8 mouse cellular contexts compared by ENCODE assay signal in genomic region chr14:55478651-55479599, GRCm38 (mm10). TPM values are rescaled to one million over a fixed set of nuclear protein-coding genes. Genes with fewer than 3 reads are reported as not detected.
DNase-seq lines count a peak whose midpoint lies in the region; ATAC-seq and TF ChIP-seq lines count a peak whose summit lies in the region.

TSS of gene Dhrs4 (plus strand) at chr14:55478758.

- H3K4me1 ChIP-seq in MEL (ENCODE audit: control insufficient read depth in 1 of 2, insufficient read depth in 2 of 2, low read length in 2 of 2) = peaks cover 0 to 18% of the 10 kb centered on the region in 2 experiments; a peak in 3 of 4 replicates
- H3K4me1 ChIP-seq in lung, embryonic 15.5 days = peaks cover 17% of the 10 kb centered on the region; the same call in 1 of the 2 replicates
- peaks cover 5% of the 10 kb centered on the region for H3K4me1 ChIP-seq in olfactory bulb, adult 2 months (ENCODE audit: control insufficient read depth, insufficient read depth, low read length)

- peak within 1 kb of the TSS; percentile 89 for H3K9ac ChIP-seq in MEL (ENCODE audit: control insufficient read depth, low read depth, low read length, poor library complexity, severe bottlenecking)
- H3K9ac ChIP-seq in lung, embryonic 15.5 days = peak within 1 kb of the TSS; percentile 71

- TF ChIP-seq RAD21 in MEL (IDR thresholded peaks at IDR 0.05; ENCODE audit: low read depth, low read length) = peak; percentile 47

- peak; percentile 98 for ATAC-seq in lung, embryonic 15.5 days (ENCODE audit: borderline replicate concordance, extremely low read depth, low FRiP score, low TSS enrichment)

- H3K36me3 ChIP-seq in MEL (ENCODE audit: control insufficient read depth in 1 of 2, insufficient read depth in 2 of 2, low read length in 2 of 2) = peaks cover 0 to 12% of the 10 kb centered on the region in 2 experiments; a peak in 2 of 4 replicates
- peaks cover 6% of the 10 kb centered on the region; the same call in 1 of the 2 replicates for H3K36me3 ChIP-seq in lung, embryonic 15.5 days

- no peak for TF ChIP-seq EP300 in MEL (IDR thresholded peaks at IDR 0.05; ENCODE audit: low read depth in 1 of 2, low read length in 2 of 2)

- peak in 1 of 2 experiments; percentile 90; a peak in 3 of 4 replicates for TF ChIP-seq POLR2A in MEL (IDR thresholded peaks at IDR 0.05; ENCODE audit: control insufficient read depth in 1 of 2, insufficient read depth in 1 of 2, low read depth in 1 of 2, low read length in 2 of 2, poor library complexity in 1 of 2)
- 0 out of 2 replicates have a peak, but pooled peaks have one; percentile 22 for TF ChIP-seq POLR2A in olfactory bulb, adult 2 months (IDR thresholded peaks at IDR 0.05; ENCODE audit: insufficient read depth, low read depth, low read length)

- H3K4me3 ChIP-seq in MEL (ENCODE audit: control insufficient read depth in 1 of 2, insufficient read depth in 1 of 2, low read depth in 2 of 2, low read length in 2 of 2) = peak within 1 kb of the TSS; percentile 72 to 84
- H3K4me3 ChIP-seq in lung, embryonic 15.5 days = peak within 1 kb of the TSS; percentile 61
- peak within 1 kb of the TSS; percentile 84 for H3K4me3 ChIP-seq in olfactory bulb, adult 2 months (ENCODE audit: insufficient read depth, low read depth, low read length)

- under 1% methylated on average over 29 of the region's 38 CpGs for WGBS in lung, embryonic 15.5 days
- 1% methylated on average over 38 of the region's 38 CpGs for WGBS in olfactory bulb, adult 2 months

- H3K4me2 ChIP-seq in lung, embryonic 15.5 days = peak within 1 kb of the TSS; percentile 65

- peak within 1 kb of the TSS; percentile 82 for H3K27ac ChIP-seq in MEL (ENCODE audit: control insufficient read depth, low read depth, low read length)
- peak within 1 kb of the TSS; percentile 79 for H3K27ac ChIP-seq in lung, embryonic 15.5 days
- H3K27ac ChIP-seq in olfactory bulb, adult 2 months (ENCODE audit: insufficient read depth, low read depth, low read length) = peak within 1 kb of the TSS; percentile 49

- peak; percentile 58 to 87 (median 85) for TF ChIP-seq CTCF in MEL (IDR thresholded peaks at IDR 0.05 in 2 of 3, conservative IDR thresholded peaks at IDR 0.05 in 1 of 3; ENCODE audit: control insufficient read depth in 1 of 3, insufficient read depth in 1 of 3, low read depth in 2 of 3, low read length in 3 of 3, poor library complexity in 1 of 3, severe bottlenecking in 1 of 3)
- peak; percentile 57 for TF ChIP-seq CTCF in olfactory bulb, adult 2 months (IDR thresholded peaks at IDR 0.05; ENCODE audit: insufficient read depth, low read depth, low read length)

- peak; percentile 91 for DNase-seq in MEL (ENCODE audit: low read depth, low spot score)
- DNase-seq in cerebellum, adult 18-20 months = peak; percentile 81 to 82
- DNase-seq in forelimb bud, embryonic 11.5 days (ENCODE audit: low read depth, low spot score) = peak; percentile 79
- DNase-seq in heart, postnatal 4 days = peak; percentile 83
- DNase-seq in layer of hippocampus, adult 8-10 months (ENCODE audit: low spot score in 2 of 2) = peak; percentile 65 to 76
- peak; percentile 72 to 81 for DNase-seq in thymus, adult 18-20 months

- no peaks in the 10 kb centered on the region for H3K9me3 ChIP-seq in MEL (replicated peaks; ENCODE audit: insufficient read depth, low read length)
- no peaks in the 10 kb centered on the region for H3K9me3 ChIP-seq in lung, embryonic 15.5 days

- H3K27me3 ChIP-seq in MEL (ENCODE audit: control insufficient read depth in 1 of 2, insufficient read depth in 2 of 2, low read length in 2 of 2) = peaks cover under 1 to 3% of the 10 kb centered on the region in 2 experiments; a peak in 3 of 4 replicates
- H3K27me3 ChIP-seq in lung, embryonic 15.5 days = no peaks in the 10 kb centered on the region

- H3K79me2 ChIP-seq in MEL (ENCODE audit: control insufficient read depth, insufficient read depth, low read length, poor library complexity) = no peaks in the 10 kb centered on the region; the same call in 1 of the 2 replicates

TF ChIP-seq in MEL, 35 proteins besides CTCF, POLR2A, EP300 and RAD21:
- TF ChIP-seq ZMIZ1 (IDR thresholded peaks at IDR 0.05; ENCODE audit: low read depth, low read length) = peak; percentile 65
- TF ChIP-seq POLR2AphosphoS2 (IDR thresholded peaks at IDR 0.05; ENCODE audit: low read length) = peak; percentile 74
- TF ChIP-seq SIN3A (IDR thresholded peaks at IDR 0.05; ENCODE audit: low read length) = peak; percentile 62
- peak; percentile 65 for TF ChIP-seq MXI1 (IDR thresholded peaks at IDR 0.05; ENCODE audit: low read depth, low read length)
- peak; percentile 43 for TF ChIP-seq SMC3 (IDR thresholded peaks at IDR 0.05; ENCODE audit: low read depth, low read length)
- TF ChIP-seq ELF1 (IDR thresholded peaks at IDR 0.05; ENCODE audit: low read depth, low read length) = peak; percentile 70
- TF ChIP-seq CHD1 (IDR thresholded peaks at IDR 0.05; ENCODE audit: low read depth, low read length) = no peak
- TF ChIP-seq MAX (IDR thresholded peaks at IDR 0.05; ENCODE audit: low read length) = peak; percentile 68; the same call in 1 of the 2 replicates
- peak; percentile 80; the same call in 1 of the 2 replicates for TF ChIP-seq E2F4 (IDR thresholded peaks at IDR 0.05; ENCODE audit: borderline replicate concordance, low read depth, low read length)
- TF ChIP-seq MAZ (IDR thresholded peaks at IDR 0.05; ENCODE audit: low read depth, low read length) = peak; percentile 66; the same call in 1 of the 2 replicates
- TF ChIP-seq ZC3H11A (IDR thresholded peaks at IDR 0.05; ENCODE audit: low read depth, low read length) = 0 out of 2 replicates have a peak, but pooled peaks have one; percentile 27
- TF ChIP-seq MAFK (IDR thresholded peaks at IDR 0.05; ENCODE audit: borderline replicate concordance, low read depth, low read length) = no peak
- TF ChIP-seq GABPA (IDR thresholded peaks at IDR 0.05; ENCODE audit: low read depth, low read length) = peak; percentile 79; the same call in 1 of the 2 replicates
- no peak for TF ChIP-seq UBTF (IDR thresholded peaks at IDR 0.05; ENCODE audit: borderline replicate concordance, insufficient read depth, low read depth, low read length)
- peak; percentile 86 for TF ChIP-seq TBP (IDR thresholded peaks at IDR 0.05; ENCODE audit: low read depth, low read length)
- peak; percentile 65 for TF ChIP-seq TCF12 (IDR thresholded peaks at IDR 0.05; ENCODE audit: low read depth, low read length)
- TF ChIP-seq NELFE (IDR thresholded peaks at IDR 0.05; ENCODE audit: low read depth, low read length) = peak; percentile 78
- no peak for TF ChIP-seq USF1 (IDR thresholded peaks at IDR 0.05; ENCODE audit: low read depth, low read length)
- TF ChIP-seq HCFC1 (IDR thresholded peaks at IDR 0.05; ENCODE audit: low read depth, low read length) = peak; percentile 79

RNA-seq across cellular contexts. Expression of gene Dhrs4, which starts in this region (rescaled TPM):
- 19.9 and 22.7 TPM in 2 replicates for total RNA-seq in MEL (2012; rRNA removed)
- polyA plus RNA-seq in MEL (2012; ENCODE audit: insufficient read depth in 1 of 2, insufficient read length in 2 of 2, low read depth in 1 of 2, low replicate concordance in 2 of 2, missing spikeins in 1 of 2) = 10 to 100 TPM in 1 of 2 experiments, not detected in 1; 34.2 TPM
- total RNA-seq in heart, postnatal 4 days (2021) = 100 to 1,000 TPM; 102 to 115 TPM
- 10 to 100 TPM; 20.2 to 27.2 (median 23.1) TPM for total RNA-seq in layer of hippocampus, adult 8-10 months (2022)
- 112 and 114 TPM in 2 replicates for polyA plus RNA-seq in lung, embryonic 15.5 days (2015; fragmentation: Nextera tagmentation; extraction: Ambion mirVana)
- polyA plus RNA-seq in olfactory bulb, adult 2 months (2012; ENCODE audit: insufficient read depth, insufficient read length, low replicate concordance, missing spikeins) = not detected in 2 replicates

Comparison
In these comparisons a context has a peak if more than half of its experiments do, and no peak if none do; other contexts are left out.
1. Peak in every context shown above with its lines: DNase-seq, ATAC-seq, H3K4me3 ChIP-seq and H3K27ac ChIP-seq.
2. RNA of gene Dhrs4 (polyA plus RNA-seq): 112 to 114 TPM in lung, embryonic 15.5 days and 34.2 TPM in MEL; not detected in olfactory bulb, adult 2 months; every median in the first group is over 10 times any median in the second.